Mouse (Mus musculus): Measurements from ENCODE around the gene 0610010K14Rik.

DNA sequence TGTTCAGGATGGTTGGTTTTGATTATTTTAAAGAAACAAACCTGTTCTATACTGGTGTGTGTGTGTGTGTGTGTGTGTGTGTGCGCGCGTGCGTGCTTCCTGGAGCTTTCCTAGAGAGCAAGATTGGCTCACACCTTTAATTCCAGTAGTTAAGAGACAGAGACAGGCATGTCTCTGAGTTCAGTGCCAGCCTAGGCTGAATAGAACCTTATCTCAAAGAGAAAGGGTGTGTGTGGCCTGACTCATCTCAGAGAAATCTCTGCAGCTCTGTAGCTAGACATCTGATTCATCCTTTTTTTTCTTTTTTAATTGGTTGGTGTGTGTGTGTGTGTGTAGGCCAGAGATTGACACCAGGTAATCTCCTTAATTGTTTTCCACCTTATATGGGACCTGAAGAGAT, 21.3 kb upstream of the 0610010K14Rik start:
- no peak for TF ChIP-seq CTCF (IDR thresholded peaks at IDR 0.05; ENCODE audit: insufficient read depth, low read length)
- no peak for TF ChIP-seq POLR2A (IDR thresholded peaks at IDR 0.05; ENCODE audit: borderline replicate concordance, extremely low read depth, low read depth, low read length)
